Mouse (Mus musculus) CH12.LX (cell line): ENCODE measurements around the gene Tubb1.

Experiments
- BHLHE40 ChIP-seq: IDR thresholded peaks from 2 replicates; pipeline ENCODE4 v1.6.1; 2011; ENCODE audit warnings: mild to moderate bottlenecking, low read depth, low read length, improper control_type of control experiment
- CHD2 ChIP-seq: IDR thresholded peaks from 2 replicates; pipeline ENCODE4 v1.6.1; 2011; ENCODE audit warnings: low read length, improper control_type of control experiment
- CTCF ChIP-seq, 2 experiments: IDR thresholded peaks in 1 of 2; conservative IDR thresholded peaks in 1 of 2; 2 replicates each; pipeline ENCODE4 v1.5.1; 2011 to 2012; ENCODE audit warnings: low read depth in 2 of 2, low read length in 2 of 2, improper control_type of control experiment in 1 of 2, inconsistent platforms in 1 of 2, mild to moderate bottlenecking in 1 of 2, moderate library complexity in 1 of 2
- HCFC1 ChIP-seq: IDR thresholded peaks from 2 replicates; pipeline ENCODE4 v1.6.1; 2012; ENCODE audit warnings: low read depth, mild to moderate bottlenecking, inconsistent platforms, low read length, improper control_type of control experiment
- JUN ChIP-seq: IDR thresholded peaks from 2 replicates; pipeline ENCODE4 v1.6.1; 2011; ENCODE audit warnings: low read depth, mild to moderate bottlenecking, low read length, improper control_type of control experiment, moderate library complexity; ENCODE audit not compliant: insufficient read depth
- POLR2A ChIP-seq: IDR thresholded peaks from 2 replicates; pipeline ENCODE4 v1.6.1; 2011; ENCODE audit warnings: low read depth, mild to moderate bottlenecking, improper control_type of control experiment, low read length
- RCOR1 ChIP-seq: conservative IDR thresholded peaks from 2 replicates; pipeline ENCODE4 v1.6.1; 2012; ENCODE audit warnings: low read depth, mild to moderate bottlenecking, inconsistent platforms, low read length, improper control_type of control experiment
- SMC3 ChIP-seq: IDR thresholded peaks from 2 replicates; pipeline ENCODE4 v1.6.1; 2011; ENCODE audit warnings: low read depth, low read length, improper control_type of control experiment
- TBP ChIP-seq: conservative IDR thresholded peaks from 2 replicates; pipeline ENCODE4 v1.6.1; 2011; ENCODE audit warnings: low read depth, low read length, improper control_type of control experiment
- UBTF ChIP-seq: IDR thresholded peaks from 2 replicates; pipeline ENCODE4 v1.6.1; 2012; ENCODE audit warnings: low read depth, mild to moderate bottlenecking, inconsistent platforms, low read length, improper control_type of control experiment, moderate library complexity
- USF1 ChIP-seq: IDR thresholded peaks from 2 replicates; pipeline ENCODE4 v1.6.1; 2014; ENCODE audit warnings: low read depth, mild to moderate bottlenecking, inconsistent platforms, low read length, improper control_type of control experiment

- TF ChIP-seq POLR2A (no peak), BHLHE40 (no peak), CTCF (conservative IDR thresholded peaks at IDR 0.05 in 1 of 2, IDR thresholded peaks at IDR 0.05 in 1 of 2; ENCODE audit: low read depth in 2 of 2, low read length in 2 of 2) (no peak), CHD2 (no peak), HCFC1 (no peak), JUN (no peak), USF1 (no peak), TBP (no peak), SMC3 (no peak), RCOR1 (no peak), UBTF (no peak)
Measured at GRCm38 (mm10) chr2:174478746-174479145, 28.3 kb downstream of the Tubb1 start.
